Mouse (Mus musculus) G1E (cell line): Measurements from ENCODE around the gene Wwc1.

Source experiments
- CTCF ChIP-seq: IDR thresholded peaks from 2 replicates; pipeline ENCODE4 v1.5.1; 2012; ENCODE audit warnings: low read depth, low read length, inconsistent platforms, mixed read lengths
- GATA2 ChIP-seq: IDR thresholded peaks from 2 replicates; pipeline ENCODE4 v1.6.1; 2012; ENCODE audit warnings: low read depth, low read length, inconsistent platforms, borderline replicate concordance

- TF ChIP-seq CTCF = no peak
- no peak for TF ChIP-seq GATA2
Observed at GRCm38 (mm10) chr11:35948457-35948881, 31.9 kb downstream of the Wwc1 start.
